Mouse (Mus musculus): ENCODE results near the gene Sox14.

Gene Sox14

GRCm38 (mm10) chr9:99875618-99876372, at the start of gene Sox14:
TSS of gene Sox14 (minus strand) at chr9:99876170.
- no peak for DNase-seq (ENCODE audit: low read depth, low spot score)

- DNase-seq (ENCODE audit: low read depth, low spot score), result no peak
Observed at GRCm38 (mm10) chr9:99879311-99879710, 3.3 kb upstream of the Sox14 start.

- no peak for DNase-seq (ENCODE audit: low read depth, low spot score)
Observed at GRCm38 (mm10) chr9:99878588-99878987, 2.6 kb upstream of the Sox14 start.

- DNase-seq (ENCODE audit: low read depth, low spot score), result no peak
Observed at GRCm38 (mm10) chr9:99877056-99877546, 1.1 kb upstream of the Sox14 start.

- no peak for DNase-seq (ENCODE audit: low read depth, low spot score)
Observed at GRCm38 (mm10) chr9:99876373-99877055, 544 bp upstream of the Sox14 start.

GRCm38 (mm10) chr9:99874735-99875617, 994 bp downstream of the Sox14 start:
- no peak for DNase-seq (ENCODE audit: low read depth, low spot score)

- no peak for DNase-seq (ENCODE audit: low read depth, low spot score)
Observed at GRCm38 (mm10) chr9:99873721-99874120, 2.2 kb downstream of the Sox14 start.

- no peak for DNase-seq (ENCODE audit: low read depth, low spot score)
Observed at GRCm38 (mm10) chr9:99873116-99873620, 2.8 kb downstream of the Sox14 start.

- DNase-seq (ENCODE audit: low read depth, low spot score), result no peak
Observed at GRCm38 (mm10) chr9:99872204-99873115, 3.5 kb downstream of the Sox14 start.

GRCm38 (mm10) chr9:99871556-99872203, 4.3 kb downstream of the Sox14 start:
- no peak for DNase-seq (ENCODE audit: low read depth, low spot score)

GRCm38 (mm10) chr9:99870780-99871555, 5.0 kb downstream of the Sox14 start:
- DNase-seq (ENCODE audit: low read depth, low spot score), result no peak

- no peak for DNase-seq (ENCODE audit: low read depth, low spot score)
Observed at GRCm38 (mm10) chr9:99869936-99870779, 5.8 kb downstream of the Sox14 start.

- DNase-seq (ENCODE audit: low read depth, low spot score), result no peak
Observed at GRCm38 (mm10) chr9:99869275-99869674, 6.7 kb downstream of the Sox14 start.

- no peak for DNase-seq (ENCODE audit: low read depth, low spot score)
Observed at GRCm38 (mm10) chr9:99868606-99869005, 7.4 kb downstream of the Sox14 start.

- no peak for DNase-seq (ENCODE audit: low read depth, low spot score)
Observed at GRCm38 (mm10) chr9:99868054-99868453, 7.9 kb downstream of the Sox14 start.

GRCm38 (mm10) chr9:99862936-99863335, 13.0 kb downstream of the Sox14 start:
- DNase-seq (ENCODE audit: low read depth, low spot score), result no peak

- DNase-seq (ENCODE audit: low read depth, low spot score), result no peak
Observed at GRCm38 (mm10) chr9:99854486-99854885, 21.5 kb downstream of the Sox14 start.

GRCm38 (mm10) chr9:99853356-99853755, 22.6 kb downstream of the Sox14 start:
- no peak for DNase-seq (ENCODE audit: low read depth, low spot score)
